Mouse (Mus musculus): ENCODE results near the gene Cntn4.

DNA sequence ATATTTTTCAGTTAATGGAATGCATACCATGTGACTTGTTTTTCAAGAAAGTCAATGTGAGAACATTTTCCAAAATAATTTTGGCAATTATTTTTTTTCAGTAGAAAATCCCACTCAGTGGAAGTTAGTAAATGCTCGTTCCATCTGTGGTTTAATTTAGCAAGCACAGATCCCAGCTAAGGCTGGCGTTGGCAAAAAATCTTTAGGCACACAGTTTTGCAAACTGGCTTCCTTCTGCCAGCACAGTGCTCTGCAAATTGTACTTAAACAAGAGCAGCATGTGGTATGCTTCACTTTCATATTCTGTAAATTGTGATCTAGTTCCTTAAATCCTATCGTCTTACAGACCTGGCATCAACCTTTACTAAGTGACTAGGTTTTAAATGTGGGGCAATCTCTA, 821.7 kb downstream of the Cntn4 start:
- TF ChIP-seq CTCF (IDR thresholded peaks at IDR 0.05; ENCODE audit: control insufficient read depth, insufficient read depth, insufficient replicate concordance, low read depth, low read length) = no peak
- TF ChIP-seq POLR2A (IDR thresholded peaks at IDR 0.05; ENCODE audit: control insufficient read depth, low read depth, low read length) = no peak
